Mouse (Mus musculus): ENCODE data around the gene Grk2. TPM values are rescaled to one million over a fixed set of nuclear protein-coding genes. Genes with fewer than 3 reads are reported as not detected.

Gene Grk2
- polyA plus RNA-seq (2015; fragmentation: Nextera tagmentation; extraction: Ambion mirVana), result 20.1 and 24.4 TPM in 2 replicates

DNA sequence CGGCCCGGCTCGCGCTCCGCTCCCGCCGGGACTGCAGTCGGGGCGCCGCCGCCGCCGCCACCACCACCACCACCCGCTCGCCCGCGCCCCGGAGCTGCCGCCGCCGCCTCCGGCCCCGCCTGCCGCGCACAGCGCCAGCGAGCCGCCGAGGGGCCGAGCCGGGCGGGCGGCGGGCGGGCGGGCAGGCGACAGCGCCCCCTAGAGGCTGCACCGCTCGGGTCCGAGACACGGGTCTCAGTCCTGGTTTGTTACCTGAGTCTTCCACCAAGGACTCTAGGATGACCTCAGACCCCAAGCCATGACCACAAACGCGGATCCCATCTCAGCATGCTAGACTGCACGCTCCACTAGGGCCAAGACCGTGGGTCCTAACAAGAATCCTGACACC is at the start of gene Grk2:
Gene Grk2 (minus strand): TSS at position 33 of the 388 bp plus-strand sequence.
- peak within 1 kb of the TSS; percentile 85 for H3K4me3 ChIP-seq (replicated peaks)
- H3K27me3 ChIP-seq, result no peaks in the 10 kb centered on the region
- H3K27ac ChIP-seq (replicated peaks), result peak within 1 kb of the TSS; percentile 84
- peak within 1 kb of the TSS; percentile 81 for H3K4me2 ChIP-seq (replicated peaks)
- no peaks in the 10 kb centered on the region for H3K9me3 ChIP-seq (replicated peaks)
- 0% methylated on average over 18 of the region's 46 CpGs for WGBS
- peak; percentile 76 for ATAC-seq (ENCODE audit: insufficient number of reproducible peaks, low FRiP score, low TSS enrichment, low read depth)
- H3K9ac ChIP-seq, result peak within 1 kb of the TSS; percentile 89
- peaks cover 50% of the 10 kb centered on the region for H3K4me1 ChIP-seq
- no peaks in the 10 kb centered on the region for H3K36me3 ChIP-seq

DNA sequence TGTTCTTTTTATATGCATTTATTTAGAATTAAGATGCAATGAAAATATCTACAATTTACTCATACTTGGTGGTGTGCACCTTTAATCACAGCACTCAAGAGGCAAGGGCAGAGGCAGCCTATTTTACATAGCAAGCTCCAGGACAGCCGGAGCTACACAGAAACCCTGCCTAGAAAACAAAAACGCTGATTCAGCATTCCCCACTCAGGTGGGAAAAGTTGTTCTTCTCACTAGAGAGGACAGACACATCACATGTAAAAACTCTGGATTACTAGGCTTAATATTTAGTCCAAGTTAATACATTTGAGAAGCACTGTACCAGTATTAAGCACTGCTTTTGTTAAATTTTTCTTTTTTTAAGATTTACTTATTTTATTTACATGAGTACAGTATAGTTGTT is 43.4 kb upstream of the Grk2 start:
- H3K4me2 ChIP-seq (replicated peaks), result no peak overlapping the region
- no peaks in the 10 kb centered on the region for H3K4me1 ChIP-seq
- H3K27me3 ChIP-seq, result no peaks in the 10 kb centered on the region
- no peak overlapping the region for H3K9ac ChIP-seq
- H3K36me3 ChIP-seq, result peaks cover 53% of the 10 kb centered on the region
- no peak overlapping the region for H3K27ac ChIP-seq (replicated peaks)
- no peak overlapping the region for H3K4me3 ChIP-seq (replicated peaks)
- H3K9me3 ChIP-seq (replicated peaks), result no peaks in the 10 kb centered on the region
- 86% methylated on average over 2 of the region's 2 CpGs for WGBS
- no peak for ATAC-seq (ENCODE audit: insufficient number of reproducible peaks, low FRiP score, low TSS enrichment, low read depth)

DNA sequence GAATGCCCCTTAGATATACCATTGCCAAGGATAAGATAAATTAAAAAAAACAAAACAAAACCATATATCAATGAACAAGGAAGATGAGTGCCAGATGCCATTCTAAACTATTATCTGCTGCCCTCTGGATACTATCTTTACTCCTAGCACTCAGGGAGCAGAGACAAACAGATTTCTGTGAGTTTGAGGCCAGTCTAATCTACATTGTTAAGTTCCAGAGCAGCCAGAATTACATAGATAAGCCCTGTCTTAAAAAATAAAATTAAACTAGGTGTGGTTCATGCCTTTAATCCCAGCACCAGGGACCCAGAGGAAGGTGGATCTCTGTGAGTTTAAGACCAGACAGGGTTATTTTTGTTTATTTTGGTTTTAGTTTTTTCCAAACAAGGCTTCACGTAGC is 40.5 kb upstream of the Grk2 start:
- H3K27ac ChIP-seq (replicated peaks), result no peak overlapping the region
- no peak overlapping the region for H3K9ac ChIP-seq
- H3K4me2 ChIP-seq (replicated peaks), result no peak overlapping the region
- no peaks in the 10 kb centered on the region for H3K4me1 ChIP-seq
- 90% methylated on average over 1 of the region's 1 CpGs for WGBS
- H3K36me3 ChIP-seq, result peaks cover 58% of the 10 kb centered on the region
- no peaks in the 10 kb centered on the region for H3K9me3 ChIP-seq (replicated peaks)
- H3K27me3 ChIP-seq, result no peaks in the 10 kb centered on the region
- ATAC-seq (ENCODE audit: insufficient number of reproducible peaks, low FRiP score, low TSS enrichment, low read depth), result no peak
- no peak overlapping the region for H3K4me3 ChIP-seq (replicated peaks)

DNA sequence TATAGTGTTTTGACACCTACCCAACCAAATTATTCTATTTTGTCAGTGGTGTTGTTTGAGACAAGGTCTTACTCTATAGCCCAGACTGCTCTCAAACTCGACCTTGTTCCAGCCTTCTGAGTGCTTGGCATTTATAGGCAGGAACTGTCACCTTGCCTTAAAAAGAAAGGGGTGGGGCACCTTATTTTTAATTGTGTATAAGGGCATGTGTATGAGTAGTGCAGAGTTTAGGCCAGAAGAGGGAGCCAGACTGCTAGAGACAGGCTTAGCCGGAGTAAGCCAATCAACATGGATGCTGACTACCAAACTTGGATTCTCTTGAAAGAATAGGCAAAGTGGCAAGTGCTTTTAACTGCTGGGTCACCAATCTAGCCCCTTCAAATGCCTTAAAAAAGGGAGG is 32.1 kb upstream of the Grk2 start:
- H3K4me2 ChIP-seq (replicated peaks), result no peak overlapping the region
- H3K9ac ChIP-seq, result no peak overlapping the region
- no peak overlapping the region for H3K27ac ChIP-seq (replicated peaks)
- ATAC-seq (ENCODE audit: insufficient number of reproducible peaks, low FRiP score, low TSS enrichment, low read depth), result no peak
- no peaks in the 10 kb centered on the region for H3K9me3 ChIP-seq (replicated peaks)
- 24% methylated on average over 2 of the region's 2 CpGs for WGBS
- H3K4me1 ChIP-seq, result peaks cover 11% of the 10 kb centered on the region
- no peaks in the 10 kb centered on the region for H3K27me3 ChIP-seq
- H3K4me3 ChIP-seq (replicated peaks), result no peak overlapping the region
- peaks cover 36% of the 10 kb centered on the region for H3K36me3 ChIP-seq

DNA sequence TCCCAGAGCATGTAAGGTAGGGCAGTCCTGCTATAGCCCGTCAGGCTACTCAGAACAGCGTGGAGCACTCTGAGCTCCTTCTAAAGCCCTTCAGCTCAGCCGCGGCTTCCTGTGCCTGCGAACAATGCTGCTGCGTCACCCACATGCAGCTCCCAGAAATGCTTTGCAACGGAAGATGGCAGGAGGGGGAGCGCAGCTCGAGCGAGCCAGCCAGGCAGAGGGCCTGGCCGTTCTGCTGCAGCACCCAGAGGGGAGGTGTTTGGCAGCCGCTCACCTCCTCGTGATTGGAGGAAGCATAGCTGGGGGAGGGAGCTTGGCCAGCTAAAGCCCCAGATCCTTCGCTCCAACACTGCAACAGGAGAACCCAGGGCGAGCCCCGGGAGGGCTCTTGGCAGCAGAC is 27.8 kb upstream of the Grk2 start:
- peak; percentile 99 for ATAC-seq (ENCODE audit: insufficient number of reproducible peaks, low FRiP score, low TSS enrichment, low read depth)
- Histone ChIP-seq H3K27me3 (no peaks in the 10 kb centered on the region), H3K36me3 (peaks cover 24% of the 10 kb centered on the region), H3K4me3 (replicated peaks) (peak overlapping the region; percentile 54), H3K27ac (replicated peaks) (peak overlapping the region; percentile 93), H3K9ac (peak overlapping the region; percentile 37), H3K4me1 (peaks cover 26% of the 10 kb centered on the region), H3K4me2 (replicated peaks) (peak overlapping the region; percentile 61), H3K9me3 (replicated peaks) (no peaks in the 10 kb centered on the region)
- 0% methylated on average over 16 of the region's 16 CpGs for WGBS

DNA sequence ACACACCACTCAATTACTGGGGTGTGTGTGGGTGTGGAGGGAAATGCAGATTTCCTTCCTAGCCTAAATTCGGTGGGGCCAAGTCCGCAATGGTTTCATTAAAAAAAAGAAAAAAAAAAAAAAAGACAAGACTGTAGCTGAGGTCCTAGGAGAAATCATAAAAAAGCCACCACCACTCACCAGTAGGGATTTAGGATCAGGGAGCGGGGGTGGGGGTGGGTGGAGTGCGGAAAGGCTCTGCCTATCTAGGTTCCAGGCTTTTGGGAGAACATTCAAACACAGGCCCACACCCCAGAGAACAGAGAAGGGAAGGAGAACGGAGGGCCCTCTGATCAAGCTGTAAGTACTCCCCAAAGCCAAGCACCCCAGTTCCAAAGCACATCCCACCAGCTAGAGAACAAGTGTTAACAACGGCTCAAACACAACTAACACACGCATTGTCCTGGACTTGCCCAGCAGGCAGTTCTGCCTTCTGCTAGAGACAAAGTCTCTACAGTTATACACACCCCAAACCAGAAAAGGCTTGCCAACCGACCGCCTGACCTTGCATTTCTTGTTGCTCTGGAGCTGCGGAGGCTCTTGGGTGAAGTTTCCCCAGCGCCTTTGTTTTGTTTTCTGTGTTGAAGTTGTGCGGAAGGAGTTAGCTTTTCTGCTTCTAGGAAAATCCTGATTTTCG is 27.2 kb upstream of the Grk2 start:
- H3K4me3 ChIP-seq (replicated peaks), result peak overlapping the region; percentile 54
- peak overlapping the region; percentile 61 for H3K4me2 ChIP-seq (replicated peaks)
- WGBS, result 1% methylated on average over 13 of the region's 13 CpGs
- H3K36me3 ChIP-seq, result peaks cover 24% of the 10 kb centered on the region
- no peaks in the 10 kb centered on the region for H3K27me3 ChIP-seq
- H3K4me1 ChIP-seq, result peaks cover 26% of the 10 kb centered on the region
- H3K9ac ChIP-seq, result peak overlapping the region; percentile 37
- ATAC-seq (ENCODE audit: insufficient number of reproducible peaks, low FRiP score, low TSS enrichment, low read depth), result no peak; the same call in 1 of the 2 replicates
- H3K9me3 ChIP-seq (replicated peaks), result no peaks in the 10 kb centered on the region
- H3K27ac ChIP-seq (replicated peaks), result peak overlapping the region; percentile 93

DNA sequence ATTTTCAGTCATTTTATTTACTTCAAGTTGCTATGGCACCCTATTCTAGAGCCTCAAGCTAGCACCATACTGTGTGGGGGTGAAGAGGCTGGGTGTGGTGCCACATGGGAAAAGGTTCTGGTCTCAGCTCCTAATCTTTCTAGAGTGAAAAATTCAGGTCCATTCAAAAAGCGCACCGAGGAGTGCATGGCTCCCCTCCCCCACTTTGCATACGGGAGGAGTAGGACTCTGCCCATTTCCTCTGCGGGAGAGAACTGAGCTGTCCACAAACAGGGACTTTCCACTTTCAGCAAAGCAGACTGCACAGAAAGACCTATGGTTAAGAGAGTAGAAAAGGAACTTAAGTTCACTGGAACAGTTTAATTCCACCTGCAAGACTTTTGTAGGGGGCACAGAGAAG is 26.6 kb upstream of the Grk2 start:
- no peak for ATAC-seq (ENCODE audit: insufficient number of reproducible peaks, low FRiP score, low TSS enrichment, low read depth)
- peak overlapping the region; percentile 61 for H3K4me2 ChIP-seq (replicated peaks)
- 0% methylated on average over 4 of the region's 4 CpGs for WGBS
- peak overlapping the region; percentile 37 for H3K9ac ChIP-seq
- H3K27ac ChIP-seq (replicated peaks), result peak overlapping the region; percentile 93
- peaks cover 26% of the 10 kb centered on the region for H3K4me1 ChIP-seq
- no peaks in the 10 kb centered on the region for H3K9me3 ChIP-seq (replicated peaks)
- peaks cover 29% of the 10 kb centered on the region for H3K36me3 ChIP-seq
- H3K27me3 ChIP-seq, result no peaks in the 10 kb centered on the region
- H3K4me3 ChIP-seq (replicated peaks), result peak overlapping the region; percentile 54

DNA sequence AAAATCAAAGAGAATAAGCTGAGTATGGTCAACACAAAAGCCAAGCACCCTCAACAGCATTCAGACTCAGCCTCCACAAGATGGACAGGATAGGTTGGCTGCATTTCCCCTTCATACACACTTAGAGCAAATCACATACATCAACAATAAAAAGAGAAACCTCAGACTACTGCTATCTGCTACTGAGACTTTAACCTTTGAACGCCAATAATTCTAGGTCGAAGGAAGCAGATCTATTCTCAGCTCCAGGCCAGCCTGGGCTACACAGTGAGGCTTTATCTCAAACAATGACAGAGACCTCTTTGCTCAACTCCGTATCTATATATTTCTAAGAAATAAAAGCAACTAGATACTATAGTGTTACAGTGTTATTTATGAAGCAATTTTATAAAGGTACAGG is 25.3 kb upstream of the Grk2 start:
- ATAC-seq (ENCODE audit: insufficient number of reproducible peaks, low FRiP score, low TSS enrichment, low read depth), result no peak
- peaks cover 43% of the 10 kb centered on the region for H3K36me3 ChIP-seq
- H3K9ac ChIP-seq, result no peak overlapping the region

DNA sequence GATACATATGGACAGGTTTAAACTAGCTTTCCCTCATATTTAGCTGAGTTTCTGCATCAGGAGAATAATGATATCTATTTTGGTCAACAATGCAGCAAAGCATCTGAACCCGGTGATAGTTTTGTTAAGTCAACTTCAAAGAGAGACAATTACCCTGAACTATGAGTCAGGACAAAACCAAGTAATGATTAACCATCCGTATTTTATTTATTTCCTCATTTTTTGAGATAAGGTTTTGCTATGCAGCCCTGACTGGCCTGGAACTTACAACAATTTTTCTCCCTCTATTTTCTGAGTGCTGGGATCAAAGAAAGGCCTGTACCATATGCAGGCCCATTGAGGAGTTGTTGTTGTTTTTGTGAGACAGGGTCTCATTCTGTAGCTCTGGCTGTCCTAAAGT is 24.6 kb upstream of the Grk2 start:
- no peaks in the 10 kb centered on the region for H3K9me3 ChIP-seq (replicated peaks)
- ATAC-seq (ENCODE audit: insufficient number of reproducible peaks, low FRiP score, low TSS enrichment, low read depth), result no peak
- peaks cover 50% of the 10 kb centered on the region for H3K36me3 ChIP-seq
- H3K4me1 ChIP-seq, result peaks cover 26% of the 10 kb centered on the region
- no peak overlapping the region for H3K4me3 ChIP-seq (replicated peaks)
- 87% methylated on average over 2 of the region's 2 CpGs for WGBS
- H3K9ac ChIP-seq, result no peak overlapping the region
- H3K27ac ChIP-seq (replicated peaks), result no peak overlapping the region
- H3K4me2 ChIP-seq (replicated peaks), result no peak overlapping the region
- no peaks in the 10 kb centered on the region for H3K27me3 ChIP-seq

More for the DNA sequence above, 25.3 kb upstream of the Grk2 start:
- Histone ChIP-seq H3K4me1 (peaks cover 26% of the 10 kb centered on the region), H3K4me3 (replicated peaks) (no peak overlapping the region), H3K27ac (replicated peaks) (no peak overlapping the region), H3K9me3 (replicated peaks) (no peaks in the 10 kb centered on the region), H3K4me2 (replicated peaks) (no peak overlapping the region), H3K27me3 (no peaks in the 10 kb centered on the region)
- WGBS, result 85% methylated on average over 3 of the region's 3 CpGs

DNA sequence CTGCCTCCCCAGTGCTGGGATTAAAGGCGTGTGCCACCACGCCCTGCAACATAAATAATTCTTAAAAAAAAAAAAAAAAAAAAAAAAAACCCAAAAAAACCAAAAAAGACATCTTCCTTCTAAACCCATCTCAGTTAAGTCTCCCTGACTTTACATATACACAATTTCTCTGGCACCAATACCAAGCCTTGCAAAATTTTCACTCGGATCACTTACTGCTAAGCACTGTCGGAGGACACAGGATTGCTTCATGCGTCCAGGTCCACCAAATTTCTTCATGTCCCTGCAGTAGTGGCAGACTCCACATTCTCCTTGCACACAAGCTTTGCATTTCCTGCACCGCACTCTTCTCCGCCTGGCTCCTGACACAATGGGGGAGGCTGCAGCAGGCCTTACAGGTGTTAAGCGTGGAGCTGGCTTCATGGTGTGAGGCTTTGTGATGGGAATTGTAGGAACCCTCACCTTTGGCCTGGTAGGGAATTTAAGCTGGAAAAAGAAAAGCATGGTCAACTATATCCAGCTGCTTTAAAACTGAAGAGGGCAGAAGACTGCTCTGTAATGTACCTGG is 22.8 kb upstream of the Grk2 start:
- H3K4me2 ChIP-seq (replicated peaks), result no peak overlapping the region
- no peaks in the 10 kb centered on the region for H3K27me3 ChIP-seq
- peaks cover 68% of the 10 kb centered on the region for H3K36me3 ChIP-seq
- no peak overlapping the region for H3K27ac ChIP-seq (replicated peaks)
- no peak for ATAC-seq (ENCODE audit: insufficient number of reproducible peaks, low FRiP score, low TSS enrichment, low read depth)
- no peak overlapping the region for H3K9ac ChIP-seq
- no peaks in the 10 kb centered on the region for H3K9me3 ChIP-seq (replicated peaks)
- 88% methylated on average over 8 of the region's 8 CpGs for WGBS
- no peak overlapping the region for H3K4me3 ChIP-seq (replicated peaks)
- peaks cover 15% of the 10 kb centered on the region for H3K4me1 ChIP-seq

DNA sequence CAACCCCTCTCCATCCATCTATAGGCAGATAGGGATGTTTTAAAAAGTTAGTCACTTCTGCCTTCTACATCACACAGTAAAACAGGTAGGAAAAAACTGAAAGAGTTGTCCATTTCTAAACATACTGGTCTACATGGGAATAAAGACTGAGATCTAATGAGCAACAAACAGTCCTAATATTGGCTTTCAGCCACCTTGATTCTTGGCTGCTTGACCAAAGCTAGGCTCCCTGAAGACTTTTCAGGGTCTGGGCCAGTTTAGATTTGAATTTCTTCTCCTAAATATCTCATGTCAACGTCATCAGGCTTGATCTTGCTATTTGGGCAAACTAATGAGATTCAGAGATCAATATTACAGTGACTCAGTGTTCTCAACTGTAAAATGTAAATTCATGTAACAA is 20.9 kb upstream of the Grk2 start:
- no peak for ATAC-seq (ENCODE audit: insufficient number of reproducible peaks, low FRiP score, low TSS enrichment, low read depth)
- H3K4me3 ChIP-seq (replicated peaks), result no peak overlapping the region
- H3K27ac ChIP-seq (replicated peaks), result no peak overlapping the region
- H3K27me3 ChIP-seq, result no peaks in the 10 kb centered on the region
- H3K9me3 ChIP-seq (replicated peaks), result no peaks in the 10 kb centered on the region
- 52% methylated on average over 1 of the region's 1 CpGs for WGBS
- H3K4me1 ChIP-seq, result peaks cover 4% of the 10 kb centered on the region
- no peak overlapping the region for H3K9ac ChIP-seq
- peaks cover 85% of the 10 kb centered on the region for H3K36me3 ChIP-seq
- H3K4me2 ChIP-seq (replicated peaks), result no peak overlapping the region

DNA sequence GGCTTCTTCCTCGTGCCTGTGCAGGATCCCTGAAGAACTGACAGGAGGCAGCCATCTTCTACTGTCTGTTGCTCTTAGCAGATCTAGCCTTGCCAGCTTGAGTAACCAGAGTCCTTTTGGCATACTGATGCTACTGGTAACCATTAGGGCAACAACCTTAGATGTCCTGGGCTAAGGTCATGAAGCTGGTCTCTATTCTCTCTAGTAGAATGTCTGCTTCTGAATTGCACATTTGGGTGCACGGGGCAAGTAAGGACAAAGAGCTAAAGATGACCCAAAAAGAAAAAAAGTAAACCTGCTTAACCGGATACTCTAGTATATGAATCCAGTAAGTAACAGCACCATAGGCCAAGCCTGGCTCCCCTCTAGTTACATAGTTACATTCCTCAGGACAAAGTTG is 20.1 kb upstream of the Grk2 start:
- Histone ChIP-seq H3K4me3 (replicated peaks) (no peak overlapping the region), H3K9me3 (replicated peaks) (no peaks in the 10 kb centered on the region), H3K4me2 (replicated peaks) (no peak overlapping the region), H3K27ac (replicated peaks) (no peak overlapping the region), H3K4me1 (no peaks in the 10 kb centered on the region), H3K9ac (no peak overlapping the region), H3K36me3 (peaks cover 88% of the 10 kb centered on the region), H3K27me3 (no peaks in the 10 kb centered on the region)
- WGBS, result 68% methylated on average over 3 of the region's 3 CpGs
- ATAC-seq (ENCODE audit: insufficient number of reproducible peaks, low FRiP score, low TSS enrichment, low read depth), result no peak
